In the genomic region with DNA sequence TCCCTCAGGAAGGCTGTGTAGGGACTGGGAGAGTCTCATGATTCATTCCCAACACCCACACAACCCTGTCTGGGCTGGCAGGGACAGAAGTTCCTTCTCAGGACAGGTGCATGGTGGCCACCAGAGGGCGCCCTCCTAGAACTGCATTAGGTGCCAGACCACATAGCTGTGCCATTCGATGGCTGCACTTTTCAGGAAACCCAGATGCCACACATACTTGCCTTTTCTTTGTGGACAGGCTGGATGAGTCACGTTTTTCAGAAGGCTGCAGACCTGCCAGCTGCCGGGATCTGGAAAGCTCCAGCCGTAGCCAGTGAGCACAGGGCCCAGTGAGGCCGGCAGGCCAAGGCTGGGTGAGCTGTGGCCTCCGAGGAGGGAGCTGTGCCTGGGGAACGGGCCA, we compare ENCODE assay signal across 8 mouse cellular contexts.
DNase-seq lines count a peak whose midpoint lies in the region; ATAC-seq and TF ChIP-seq lines count a peak whose summit lies in the region.

No protein-coding gene starts in this region.

- H3K9ac ChIP-seq in forebrain, embryonic 14.5 days (ENCODE audit: low read length), result no peak overlapping the region

- H3K27ac ChIP-seq in forebrain, embryonic 14.5 days (ENCODE audit: low read depth, low read length), result no peak overlapping the region
- H3K27ac ChIP-seq in olfactory bulb, adult 2 months (ENCODE audit: insufficient read depth, low read depth, low read length), result no peak overlapping the region

- peak; percentile 24; the same call in 1 of the 2 replicates for ATAC-seq in cerebellum, adult (ENCODE audit: insufficient number of reproducible peaks, low FRiP score, low TSS enrichment)
- ATAC-seq in forebrain, embryonic 14.5 days, result peak; percentile 49

- H3K36me3 ChIP-seq in forebrain, embryonic 14.5 days (ENCODE audit: control insufficient read depth, insufficient read depth, low read length), result no peaks in the 10 kb centered on the region

- H3K4me2 ChIP-seq in forebrain, embryonic 14.5 days (ENCODE audit: low read length), result no peak overlapping the region

- H3K9me3 ChIP-seq in forebrain, embryonic 14.5 days (replicated peaks; ENCODE audit: control insufficient read depth, low read length), result no peaks in the 10 kb centered on the region

- intact Hi-C loops in heart, postnatal 10 days (cut with DNase I), result no loop called here

- no peaks in the 10 kb centered on the region for H3K27me3 ChIP-seq in forebrain, embryonic 14.5 days (replicated peaks; ENCODE audit: control insufficient read depth, insufficient read depth, low read length)

- H3K4me1 ChIP-seq in forebrain, embryonic 14.5 days (ENCODE audit: control insufficient read depth, insufficient read depth, low read length), result 0 out of 2 replicates have a peak, but pooled peaks cover 3% of the 10 kb centered on the region
- peaks cover 12% of the 10 kb centered on the region for H3K4me1 ChIP-seq in lung, adult 2 months (ENCODE audit: control insufficient read depth, insufficient read depth, low read length)
- H3K4me1 ChIP-seq in olfactory bulb, adult 2 months (ENCODE audit: control insufficient read depth, insufficient read depth, low read length), result peaks cover 22% of the 10 kb centered on the region

- no peak for TF ChIP-seq POLR2A in lung, adult 2 months (IDR thresholded peaks at IDR 0.05; ENCODE audit: borderline replicate concordance, extremely low read depth, low read depth, low read length)
- TF ChIP-seq POLR2A in olfactory bulb, adult 2 months (IDR thresholded peaks at IDR 0.05; ENCODE audit: insufficient read depth, low read depth, low read length), result no peak

- 40% methylated on average over 8 of the region's 8 CpGs for WGBS in forebrain, embryonic 14.5 days
- 28% methylated on average over 8 of the region's 8 CpGs for WGBS in lung, adult 2 months
- WGBS in olfactory bulb, adult 2 months, result 29% methylated on average over 8 of the region's 8 CpGs

- peak; percentile 86 for TF ChIP-seq CTCF in lung, adult 2 months (IDR thresholded peaks at IDR 0.05; ENCODE audit: insufficient read depth, low read length)
- peak; percentile 69; the same call in 1 of the 2 replicates for TF ChIP-seq CTCF in olfactory bulb, adult 2 months (IDR thresholded peaks at IDR 0.05; ENCODE audit: insufficient read depth, low read depth, low read length)

- H3K4me3 ChIP-seq in forebrain, embryonic 14.5 days (ENCODE audit: low read depth, low read length), result no peak overlapping the region
- no peak overlapping the region for H3K4me3 ChIP-seq in lung, adult 2 months (replicated peaks; ENCODE audit: extremely low read depth, low read depth, low read length)
- no peak overlapping the region for H3K4me3 ChIP-seq in olfactory bulb, adult 2 months (ENCODE audit: insufficient read depth, low read depth, low read length)

- peak; percentile 81 for DNase-seq in ES-CJ7 (ENCODE audit: low read depth, low spot score)
- DNase-seq in forebrain, embryonic 14.5 days (ENCODE audit: low spot score), result peak; percentile 83
- peak; percentile 91 to 92 for DNase-seq in heart, postnatal 10 days
- peak; percentile 87 to 94 for DNase-seq in kidney, postnatal 36 days
- peak; percentile 77 for DNase-seq in lung, adult 2 months
- DNase-seq in thymus, adult 18-20 months, result peak; percentile 31 to 39

Comparison
In these comparisons a context has a peak if more than half of its experiments do, and no peak if none do; other contexts are left out.
1. DNase-seq: peak in every context shown above with its lines; median percentile 92 in heart, postnatal 10 days; 90 in kidney, postnatal 36 days; 83 in forebrain, embryonic 14.5 days; 81 in ES-CJ7; 77 in lung, adult 2 months; 35 in thymus, adult 18-20 months.